Mouse (Mus musculus) megakaryocyte, embryonic 14.5 days (primary cell): ENCODE results near the gene 2900026A02Rik.

Source experiments
- FLI1 ChIP-seq: IDR thresholded peaks from 2 replicates; pipeline ENCODE4 v1.6.1; 2012; ENCODE audit warnings: low read length, inconsistent platforms, mixed read lengths
- GATA1 ChIP-seq: IDR thresholded peaks from 3 replicates; pipeline ENCODE4 v1.6.1; 2012; ENCODE audit warnings: mixed read lengths, low read length, inconsistent platforms, borderline replicate concordance

DNA sequence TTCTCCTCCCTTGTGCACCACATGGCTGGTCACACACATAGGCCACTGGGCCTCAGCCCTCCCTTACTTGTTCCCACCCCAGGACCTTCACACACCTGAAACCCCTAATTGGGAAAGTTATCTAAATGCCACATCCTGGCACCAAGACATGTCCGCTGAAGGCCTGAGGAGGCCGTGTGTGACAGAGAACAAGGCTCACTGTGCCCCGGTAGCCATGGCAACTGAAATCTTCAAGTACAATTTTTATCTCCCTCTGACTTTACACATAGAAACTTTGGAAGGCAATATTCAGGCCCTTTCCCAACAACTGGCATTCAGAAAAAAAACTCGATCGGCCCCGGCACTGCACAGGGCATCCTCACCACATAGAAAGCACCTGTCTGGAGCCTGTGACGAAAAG, 72.0 kb downstream of the 2900026A02Rik start:
- no peak for TF ChIP-seq GATA1
- TF ChIP-seq FLI1: no peak
